Mouse (Mus musculus): ENCODE results near the gene Parn. TPM values are rescaled to one million over a fixed set of nuclear protein-coding genes. Genes with fewer than 3 reads are reported as not detected.
A peak's percentile ranks its signal among the peaks of the same experiment; 100 is the strongest.

Parn gene
- 0.51 TPM in 2 replicates for polyA plus RNA-seq (2012)

DNA sequence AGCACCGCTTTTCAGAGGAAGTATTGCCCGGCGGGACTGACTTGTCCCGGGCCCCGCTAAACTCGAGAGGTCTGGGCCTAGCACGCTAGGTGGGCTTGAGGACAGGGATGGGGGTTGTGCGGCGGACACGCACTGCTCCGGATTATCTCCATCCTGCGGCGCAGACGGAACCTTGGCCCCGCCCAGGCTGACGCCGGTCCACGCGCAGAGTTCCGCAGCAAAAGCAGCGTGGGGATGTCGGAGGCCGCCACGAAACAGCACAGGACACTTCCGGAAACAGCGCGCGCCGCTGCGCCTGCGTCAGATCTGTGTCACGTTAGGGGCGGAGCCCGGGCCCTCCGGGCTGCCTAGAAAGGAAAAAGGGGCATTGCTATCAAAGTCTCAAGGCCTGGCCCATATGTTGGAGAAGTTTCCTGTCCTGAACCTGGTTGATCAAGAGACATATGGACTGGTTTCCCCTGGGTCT is at the start of gene Parn:
Parn (minus strand) TSS at position 293 of the 466 bp plus-strand sequence.
- TF ChIP-seq GATA1 (IDR thresholded peaks at IDR 0.05; ENCODE audit: low read length) (no peak), TAL1 (IDR thresholded peaks at IDR 0.05; ENCODE audit: low read length) (no peak)
- Histone ChIP-seq H3K4me1 (ENCODE audit: control insufficient read depth) (peaks cover 56% of the 10 kb centered on the region), H3K27me3 (ENCODE audit: control insufficient read depth) (no peaks in the 10 kb centered on the region), H3K4me3 (replicated peaks) (peak within 1 kb of the TSS; percentile 73), H3K36me3 (ENCODE audit: control insufficient read depth) (peaks cover 38% of the 10 kb centered on the region), H3K9me3 (ENCODE audit: control insufficient read depth, low read length) (no peaks in the 10 kb centered on the region)

- TF ChIP-seq GATA1 (IDR thresholded peaks at IDR 0.05; ENCODE audit: low read length) (no peak), TAL1 (IDR thresholded peaks at IDR 0.05; ENCODE audit: low read length) (no peak)
- no peak overlapping the region for H3K4me3 ChIP-seq (replicated peaks)
Observed at GRCm38 (mm10) chr16:13716821-13717553, 49.0 kb upstream of the Parn start.

GRCm38 (mm10) chr16:13714910-13715309 is 46.9 kb upstream of the Parn start:
- Histone ChIP-seq H3K4me1 (ENCODE audit: control insufficient read depth) (no peaks in the 10 kb centered on the region), H3K27me3 (ENCODE audit: control insufficient read depth) (no peaks in the 10 kb centered on the region), H3K9me3 (ENCODE audit: control insufficient read depth, low read length) (no peaks in the 10 kb centered on the region), H3K4me3 (replicated peaks) (no peak overlapping the region), H3K36me3 (ENCODE audit: control insufficient read depth) (no peaks in the 10 kb centered on the region)
- no peak for TF ChIP-seq TAL1 (IDR thresholded peaks at IDR 0.05; ENCODE audit: low read length)
- TF ChIP-seq GATA1 (IDR thresholded peaks at IDR 0.05; ENCODE audit: low read length), result no peak

More at GRCm38 (mm10) chr16:13716821-13717553, 49.0 kb upstream of the Parn start:
- Histone ChIP-seq H3K4me1 (ENCODE audit: control insufficient read depth) (no peaks in the 10 kb centered on the region), H3K36me3 (ENCODE audit: control insufficient read depth) (no peaks in the 10 kb centered on the region), H3K9me3 (ENCODE audit: control insufficient read depth, low read length) (no peaks in the 10 kb centered on the region), H3K27me3 (ENCODE audit: control insufficient read depth) (no peaks in the 10 kb centered on the region)

- TF ChIP-seq GATA1 (IDR thresholded peaks at IDR 0.05; ENCODE audit: low read length) (no peak), TAL1 (IDR thresholded peaks at IDR 0.05; ENCODE audit: low read length) (no peak)
- Histone ChIP-seq H3K4me1 (ENCODE audit: control insufficient read depth) (no peaks in the 10 kb centered on the region), H3K9me3 (ENCODE audit: control insufficient read depth, low read length) (no peaks in the 10 kb centered on the region), H3K4me3 (replicated peaks) (no peak overlapping the region), H3K36me3 (ENCODE audit: control insufficient read depth) (peaks cover 31% of the 10 kb centered on the region), H3K27me3 (ENCODE audit: control insufficient read depth) (no peaks in the 10 kb centered on the region)
Observed at GRCm38 (mm10) chr16:13704676-13705075, 36.7 kb upstream of the Parn start.

DNA sequence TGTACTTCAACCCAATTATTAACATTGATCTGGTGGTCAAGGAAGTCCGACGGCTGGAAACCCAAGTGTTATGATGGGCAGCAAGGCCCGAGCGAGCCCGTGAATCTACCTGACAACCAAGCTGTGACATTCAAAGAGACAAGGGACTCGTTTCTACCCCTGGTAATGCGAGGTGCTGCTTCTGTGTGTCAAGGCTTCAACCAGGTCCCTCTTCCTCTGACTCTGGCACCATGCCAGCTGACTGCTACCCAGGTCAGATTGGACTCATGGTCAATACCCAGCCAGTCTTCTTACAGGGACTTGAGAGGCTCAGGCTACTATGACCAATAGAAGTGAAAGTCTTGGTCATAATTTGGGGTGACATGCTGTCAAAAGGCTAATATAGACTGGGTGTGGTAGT is 34.2 kb upstream of the Parn start:
- H3K4me3 ChIP-seq (replicated peaks), result no peak overlapping the region
- peaks cover 54% of the 10 kb centered on the region for H3K36me3 ChIP-seq (ENCODE audit: control insufficient read depth)
- no peaks in the 10 kb centered on the region for H3K4me1 ChIP-seq (ENCODE audit: control insufficient read depth)
- no peaks in the 10 kb centered on the region for H3K9me3 ChIP-seq (ENCODE audit: control insufficient read depth, low read length)
- TF ChIP-seq TAL1 (IDR thresholded peaks at IDR 0.05; ENCODE audit: low read length), result no peak
- no peak for TF ChIP-seq GATA1 (IDR thresholded peaks at IDR 0.05; ENCODE audit: low read length)
- no peaks in the 10 kb centered on the region for H3K27me3 ChIP-seq (ENCODE audit: control insufficient read depth)

- Histone ChIP-seq H3K4me1 (ENCODE audit: control insufficient read depth) (no peaks in the 10 kb centered on the region), H3K27me3 (ENCODE audit: control insufficient read depth) (no peaks in the 10 kb centered on the region), H3K4me3 (replicated peaks) (no peak overlapping the region), H3K9me3 (ENCODE audit: control insufficient read depth, low read length) (no peaks in the 10 kb centered on the region), H3K36me3 (ENCODE audit: control insufficient read depth) (peaks cover 79% of the 10 kb centered on the region)
- TF ChIP-seq GATA1 (IDR thresholded peaks at IDR 0.05; ENCODE audit: low read length), result no peak
- TF ChIP-seq TAL1 (IDR thresholded peaks at IDR 0.05; ENCODE audit: low read length), result no peak
Observed at GRCm38 (mm10) chr16:13698998-13699397, 31.0 kb upstream of the Parn start.

DNA sequence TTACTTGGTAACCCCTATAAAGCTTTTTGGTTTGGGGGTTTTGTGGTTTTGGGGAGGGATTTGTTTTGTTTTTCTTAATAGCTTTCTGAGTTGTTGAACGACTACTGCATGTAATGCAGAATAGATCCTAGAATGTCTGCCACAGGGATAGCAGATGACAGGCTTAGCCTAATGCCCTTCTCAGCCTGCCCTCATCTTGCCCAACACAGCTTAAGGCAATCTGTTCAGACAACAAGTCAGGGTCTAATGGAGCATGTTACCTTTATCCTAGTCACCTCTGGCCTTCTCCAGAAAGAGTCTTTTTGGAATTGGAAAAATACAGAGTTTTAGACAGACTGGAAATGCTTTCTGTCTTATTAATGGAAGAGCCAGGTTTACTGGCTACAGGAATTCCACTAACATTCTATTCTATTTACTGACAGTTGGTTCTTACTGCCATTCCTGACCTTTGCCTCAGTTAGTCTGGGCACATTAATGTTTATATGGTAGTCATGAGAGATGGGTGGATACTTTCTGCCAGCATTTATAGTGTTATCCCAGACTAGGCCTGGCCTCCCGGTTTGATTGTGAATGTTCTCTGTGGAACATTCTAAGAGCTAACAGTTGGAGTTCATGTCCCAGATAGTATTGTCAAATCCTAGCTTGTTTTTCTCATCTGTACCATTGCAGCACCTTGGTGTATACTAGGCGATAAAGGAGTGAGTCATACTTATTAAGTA is 10.8 kb upstream of the Parn start:
- Histone ChIP-seq H3K9me3 (ENCODE audit: control insufficient read depth, low read length) (no peaks in the 10 kb centered on the region), H3K27me3 (ENCODE audit: control insufficient read depth) (no peaks in the 10 kb centered on the region), H3K4me1 (ENCODE audit: control insufficient read depth) (peaks cover 6% of the 10 kb centered on the region), H3K36me3 (ENCODE audit: control insufficient read depth) (peaks cover 33% of the 10 kb centered on the region), H3K4me3 (replicated peaks) (no peak overlapping the region)
- TF ChIP-seq GATA1 (IDR thresholded peaks at IDR 0.05; ENCODE audit: low read length) (no peak), TAL1 (IDR thresholded peaks at IDR 0.05; ENCODE audit: low read length) (no peak)

DNA sequence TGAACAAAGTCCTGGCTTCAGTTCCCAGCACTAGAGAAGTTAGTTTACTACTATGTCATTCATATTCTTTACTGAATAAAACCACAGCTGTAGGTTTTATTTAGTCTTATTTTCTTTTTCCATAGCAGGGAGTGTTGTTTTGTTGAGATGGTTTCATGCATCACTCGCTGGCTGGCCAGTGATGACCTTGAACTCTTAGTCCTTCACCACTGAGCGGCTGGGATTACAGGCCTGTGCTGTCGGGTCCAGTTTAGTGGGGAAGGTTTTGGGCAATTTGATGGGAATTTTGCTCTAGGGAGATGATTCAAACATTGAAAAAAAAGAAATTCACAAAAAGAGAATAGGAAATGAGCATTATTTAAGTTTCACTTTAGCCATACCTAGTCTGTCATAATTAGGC is 6.5 kb upstream of the Parn start:
- no peak overlapping the region for H3K4me3 ChIP-seq (replicated peaks)
- H3K4me1 ChIP-seq (ENCODE audit: control insufficient read depth), result peaks cover 30% of the 10 kb centered on the region
- H3K9me3 ChIP-seq (ENCODE audit: control insufficient read depth, low read length), result no peaks in the 10 kb centered on the region
- peaks cover 35% of the 10 kb centered on the region for H3K36me3 ChIP-seq (ENCODE audit: control insufficient read depth)
- H3K27me3 ChIP-seq (ENCODE audit: control insufficient read depth), result no peaks in the 10 kb centered on the region
- TF ChIP-seq GATA1 (IDR thresholded peaks at IDR 0.05; ENCODE audit: low read length), result no peak
- no peak for TF ChIP-seq TAL1 (IDR thresholded peaks at IDR 0.05; ENCODE audit: low read length)

GRCm38 (mm10) chr16:13673114-13673513 is 5.1 kb upstream of the Parn start:
- no peaks in the 10 kb centered on the region for H3K9me3 ChIP-seq (ENCODE audit: control insufficient read depth, low read length)
- peak overlapping the region; percentile 74 for H3K4me3 ChIP-seq (replicated peaks)
- TF ChIP-seq GATA1 (IDR thresholded peaks at IDR 0.05; ENCODE audit: low read length) (no peak), TAL1 (IDR thresholded peaks at IDR 0.05; ENCODE audit: low read length) (no peak)
- peaks cover 32% of the 10 kb centered on the region for H3K36me3 ChIP-seq (ENCODE audit: control insufficient read depth)
- peaks cover 44% of the 10 kb centered on the region for H3K4me1 ChIP-seq (ENCODE audit: control insufficient read depth)
- H3K27me3 ChIP-seq (ENCODE audit: control insufficient read depth), result no peaks in the 10 kb centered on the region
